ENCODE assay signal across 9 mouse cellular contexts in the genomic region with DNA sequence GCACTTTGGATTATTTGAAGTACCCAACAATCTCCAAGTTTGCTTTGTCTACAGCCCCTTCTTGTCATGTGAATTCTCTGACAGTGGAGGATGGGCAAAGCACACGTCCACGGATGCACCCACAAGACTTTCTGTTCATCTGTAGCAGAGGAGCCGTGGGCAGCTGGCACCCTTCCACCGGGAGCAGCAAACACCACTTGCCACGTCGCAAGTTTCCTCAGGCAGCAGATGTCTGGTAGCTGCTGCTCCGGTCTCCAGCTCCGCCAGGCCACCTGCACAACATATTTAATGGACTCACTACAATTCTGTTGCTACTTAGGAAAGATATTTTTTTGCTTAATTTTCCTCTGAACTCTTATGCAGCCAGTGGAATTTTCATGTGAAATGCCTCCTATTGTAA.
DNase-seq lines count a peak whose midpoint lies in the region; ATAC-seq lines count a peak whose summit lies in the region.
"Had no signal": no experiment of that assay in that cellular context is flagged by ENCODE, and none has a peak within 500 bp of the region (broad histone marks: within the 10 kb centered on the region; RNA-seq: fewer than 3 reads in every experiment).

No protein-coding gene starts in this region.

- intact Hi-C loops in gastrocnemius, postnatal 36 days (cut with DNase I), result no loop called here
- intact Hi-C loops in left cerebral cortex, postnatal 4 days (cut with DNase I), result no loop called here

- no peaks in the 10 kb centered on the region for H3K27me3 ChIP-seq in forebrain, embryonic 16.5 days (replicated peaks; ENCODE audit: control insufficient read depth, insufficient read depth, low read length)

- H3K4me3 ChIP-seq in forebrain, embryonic 16.5 days (replicated peaks; ENCODE audit: low read length), result no peak overlapping the region

- ATAC-seq in forebrain, embryonic 16.5 days, result peak; percentile 66

- no peak overlapping the region for H3K9ac ChIP-seq in forebrain, embryonic 16.5 days (replicated peaks; ENCODE audit: low read depth, low read length)

- no peaks in the 10 kb centered on the region for H3K36me3 ChIP-seq in forebrain, embryonic 16.5 days (ENCODE audit: control insufficient read depth, insufficient read depth)

- H3K4me2 ChIP-seq in forebrain, embryonic 16.5 days (ENCODE audit: low read length), result no peak overlapping the region

- no peaks in the 10 kb centered on the region for H3K9me3 ChIP-seq in forebrain, embryonic 16.5 days (ENCODE audit: control insufficient read depth, low read length)

- peak overlapping the region; percentile 8; the same call in 1 of the 2 replicates for H3K27ac ChIP-seq in forebrain, embryonic 16.5 days (ENCODE audit: low read length)

- WGBS in forebrain, embryonic 16.5 days, result 25% methylated on average over 8 of the region's 8 CpGs

- H3K4me1 ChIP-seq in forebrain, embryonic 16.5 days (replicated peaks; ENCODE audit: control insufficient read depth, insufficient read depth, low read length), result peaks cover 7% of the 10 kb centered on the region

- DNase-seq in gastrocnemius, postnatal 10 days, result peak; percentile 59
- no peak for DNase-seq in gastrocnemius, postnatal 36 days
- DNase-seq in layer of hippocampus, adult 18-20 months (ENCODE audit: low spot score in 2 of 2), result peak; percentile 67 to 82
- DNase-seq in left cerebral cortex, postnatal 4 days, result peak; percentile 84
- DNase-seq in natural killer cell, adult 2 months (ENCODE audit: low spot score in 2 of 2), result no peak
- DNase-seq in spleen, adult 12 weeks (ENCODE audit: low spot score), result no peak
- DNase-seq in adrenal gland, postnatal 36 days, result no peak
- DNase-seq: adrenal gland, postnatal 10 days had no signal

Comparison
In these comparisons a context has a peak if more than half of its experiments do, and no peak if none do; other contexts are left out.
1. DNase-seq: peak in gastrocnemius, postnatal 10 days (single experiment), layer of hippocampus, adult 18-20 months (2 of 2) and left cerebral cortex, postnatal 4 days (single experiment); none in gastrocnemius, postnatal 36 days (0 of 2), natural killer cell, adult 2 months (0 of 2), spleen, adult 12 weeks (single experiment) and adrenal gland, postnatal 36 days (0 of 2).